In the genomic region with DNA sequence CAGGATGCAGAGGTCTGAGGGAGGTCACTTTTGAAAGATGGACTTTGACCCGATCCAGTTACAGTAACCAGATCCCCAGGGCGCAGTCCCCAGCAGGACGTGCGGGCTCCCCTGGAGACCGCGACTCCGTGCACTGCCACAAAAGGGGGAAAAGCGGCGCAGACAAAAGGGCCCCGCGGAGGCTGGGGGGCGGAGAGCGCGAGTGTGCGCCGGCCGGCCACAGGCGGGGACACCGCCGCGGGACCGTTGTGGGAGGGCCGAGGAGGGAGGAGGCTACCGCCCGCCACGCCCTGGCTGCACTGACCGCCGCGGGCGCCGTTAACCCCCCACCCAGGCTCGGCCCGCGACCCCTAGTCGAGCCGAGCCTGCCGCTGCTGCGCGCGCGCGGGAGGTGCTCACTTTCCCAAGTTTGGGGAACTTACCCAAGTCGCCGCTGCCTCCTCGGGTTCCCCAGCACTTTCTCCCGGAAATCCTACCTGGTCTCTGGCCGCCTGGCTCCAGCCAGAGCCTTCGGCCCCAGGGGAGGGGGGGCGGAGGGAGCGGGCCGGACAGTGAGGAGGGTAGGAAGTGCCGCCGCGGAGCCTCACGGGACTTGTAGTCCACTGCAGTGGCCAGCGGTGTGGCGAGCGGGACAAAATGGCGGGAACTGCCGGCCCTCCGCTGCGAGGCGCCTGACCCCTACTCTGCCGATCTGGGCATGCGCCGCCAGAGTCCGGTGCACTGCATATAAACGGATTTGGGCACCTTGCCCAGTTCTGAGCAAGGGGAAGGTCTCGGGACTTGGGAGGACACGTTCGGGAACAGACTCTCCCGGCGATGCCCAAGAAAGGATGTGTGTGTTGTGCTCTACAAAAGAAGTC, we compare ENCODE assay signal across 8 mouse cellular contexts. TPM values are rescaled to one million over a fixed set of nuclear protein-coding genes. Genes with fewer than 3 reads are reported as not detected.
DNase-seq lines count a peak whose midpoint lies in the region; ATAC-seq and TF ChIP-seq lines count a peak whose summit lies in the region.

A gene (minus strand): TSS at position 567 of the 860 bp plus-strand sequence.

- peak within 1 kb of the TSS; percentile 89 for H3K9ac ChIP-seq in heart, embryonic 15.5 days
- H3K9ac ChIP-seq in liver, embryonic 14.5 days (replicated peaks) = peak within 1 kb of the TSS; percentile 89
- H3K9ac ChIP-seq in neural tube, embryonic 11.5 days (ENCODE audit: low read length) = peak within 1 kb of the TSS; percentile 90
- H3K9ac ChIP-seq in stomach, postnatal 0 days (ENCODE audit: low read length) = peak within 1 kb of the TSS; percentile 89

- ATAC-seq in heart, embryonic 15.5 days (replicated peaks; ENCODE audit: insufficient number of reproducible peaks, insufficient read depth, low FRiP score, low read depth) = peak; percentile 97
- ATAC-seq in liver, embryonic 14.5 days (ENCODE audit: insufficient read depth) = peak; percentile 92
- peak; percentile 96 for ATAC-seq in neural tube, embryonic 11.5 days (ENCODE audit: insufficient read depth, low FRiP score, low TSS enrichment)
- peak; percentile 97 for ATAC-seq in stomach, postnatal 0 days (ENCODE audit: low FRiP score, low TSS enrichment)

- H3K4me2 ChIP-seq in heart, embryonic 15.5 days = peak within 1 kb of the TSS; percentile 70
- peak within 1 kb of the TSS; percentile 88 for H3K4me2 ChIP-seq in liver, embryonic 14.5 days (ENCODE audit: low read depth)
- H3K4me2 ChIP-seq in neural tube, embryonic 11.5 days (ENCODE audit: low read depth) = peak within 1 kb of the TSS; percentile 50
- H3K4me2 ChIP-seq in stomach, postnatal 0 days (replicated peaks; ENCODE audit: low read depth) = peak within 1 kb of the TSS; percentile 60

- TF ChIP-seq EP300 in liver, embryonic 14.5 days (IDR thresholded peaks at IDR 0.05; ENCODE audit: low read depth) = no peak
- no peak for TF ChIP-seq EP300 in stomach, postnatal 0 days (optimal IDR thresholded peaks at IDR 0.05)

- H3K9me3 ChIP-seq in heart, embryonic 15.5 days (replicated peaks) = no peaks in the 10 kb centered on the region
- H3K9me3 ChIP-seq in liver, embryonic 14.5 days (ENCODE audit: control insufficient read depth, low read length) = no peaks in the 10 kb centered on the region
- H3K9me3 ChIP-seq in neural tube, embryonic 11.5 days (ENCODE audit: control insufficient read depth, low read length) = no peaks in the 10 kb centered on the region
- no peaks in the 10 kb centered on the region for H3K9me3 ChIP-seq in stomach, postnatal 0 days (ENCODE audit: control insufficient read depth, low read length)

- H3K27ac ChIP-seq in brown adipose tissue, adult 24 weeks (replicated peaks; ENCODE audit: low read depth, low read length) = peak within 1 kb of the TSS; percentile 91
- peak within 1 kb of the TSS; percentile 99 for H3K27ac ChIP-seq in heart, embryonic 15.5 days
- H3K27ac ChIP-seq in liver, embryonic 14.5 days = peak within 1 kb of the TSS; percentile 71
- H3K27ac ChIP-seq in neural tube, embryonic 11.5 days (ENCODE audit: low read depth, low read length) = peak within 1 kb of the TSS; percentile 97
- peak within 1 kb of the TSS; percentile 99 for H3K27ac ChIP-seq in stomach, postnatal 0 days (replicated peaks)

- H3K36me3 ChIP-seq in heart, embryonic 15.5 days = no peaks in the 10 kb centered on the region
- H3K36me3 ChIP-seq in liver, embryonic 14.5 days (replicated peaks; ENCODE audit: control insufficient read depth, insufficient read depth, low read depth) = no peaks in the 10 kb centered on the region
- no peaks in the 10 kb centered on the region for H3K36me3 ChIP-seq in neural tube, embryonic 11.5 days (ENCODE audit: control insufficient read depth, insufficient read depth, low read length)
- no peaks in the 10 kb centered on the region for H3K36me3 ChIP-seq in stomach, postnatal 0 days (ENCODE audit: control insufficient read depth, insufficient read depth, low read length)

- H3K27me3 ChIP-seq in heart, embryonic 15.5 days = no peaks in the 10 kb centered on the region
- H3K27me3 ChIP-seq in liver, embryonic 14.5 days (ENCODE audit: control insufficient read depth, insufficient read depth, low read length) = no peaks in the 10 kb centered on the region
- H3K27me3 ChIP-seq in neural tube, embryonic 11.5 days (ENCODE audit: control insufficient read depth, insufficient read depth, low read length) = no peaks in the 10 kb centered on the region
- H3K27me3 ChIP-seq in stomach, postnatal 0 days (ENCODE audit: control insufficient read depth, insufficient read depth, low read length) = no peaks in the 10 kb centered on the region

- peak within 1 kb of the TSS; percentile 92 for H3K4me3 ChIP-seq in brown adipose tissue, adult 24 weeks (ENCODE audit: insufficient read depth, low read depth, low read length)
- peak within 1 kb of the TSS; percentile 83 for H3K4me3 ChIP-seq in heart, embryonic 15.5 days
- H3K4me3 ChIP-seq in liver, embryonic 14.5 days (ENCODE audit: insufficient read depth in 1 of 2, low read depth in 2 of 2, low read length in 2 of 2) = peak within 1 kb of the TSS; percentile 79
- peak within 1 kb of the TSS; percentile 88 for H3K4me3 ChIP-seq in neural tube, embryonic 11.5 days (ENCODE audit: low read depth, low read length)
- H3K4me3 ChIP-seq in stomach, postnatal 0 days (ENCODE audit: low read depth, low read length) = peak within 1 kb of the TSS; percentile 90

- no peak for TF ChIP-seq CTCF in liver, embryonic 14.5 days (IDR thresholded peaks at IDR 0.05; ENCODE audit: low read depth)
- peak; percentile 24 for TF ChIP-seq CTCF in stomach, postnatal 0 days (IDR thresholded peaks at IDR 0.05; ENCODE audit: low read depth)

- no peaks in the 10 kb centered on the region for H3K4me1 ChIP-seq in brown adipose tissue, adult 24 weeks (ENCODE audit: control insufficient read depth, insufficient read depth, insufficient read length, low read length)
- H3K4me1 ChIP-seq in heart, embryonic 15.5 days (replicated peaks) = peaks cover 26% of the 10 kb centered on the region
- H3K4me1 ChIP-seq in liver, embryonic 14.5 days (replicated peaks; ENCODE audit: control insufficient read depth in 2 of 2, insufficient read depth in 2 of 2, low read length in 1 of 2) = peaks cover 27 to 29% of the 10 kb centered on the region in 2 experiments
- peaks cover 5% of the 10 kb centered on the region; the same call in 1 of the 2 replicates for H3K4me1 ChIP-seq in neural tube, embryonic 11.5 days (ENCODE audit: control insufficient read depth, insufficient read depth, low read length)
- no peaks in the 10 kb centered on the region for H3K4me1 ChIP-seq in stomach, postnatal 0 days (replicated peaks; ENCODE audit: control insufficient read depth, insufficient read depth)

- under 1% methylated on average over 73 of the region's 73 CpGs for WGBS in heart, embryonic 15.5 days
- WGBS in liver, embryonic 14.5 days (ENCODE audit: insufficient replicate concordance) = under 1% methylated on average over 70 of the region's 73 CpGs
- under 1% methylated on average over 70 of the region's 73 CpGs for WGBS in neural tube, embryonic 11.5 days
- under 1% methylated on average over 58 of the region's 73 CpGs for WGBS in stomach, postnatal 0 days

- peak; percentile 72 for DNase-seq in CD4-positive, CD25-positive, alpha-beta regulatory T cell, adult 2 months (ENCODE audit: low read depth, low spot score)
- peak; percentile 85 for DNase-seq in fibroblast of lung, adult 2 months (ENCODE audit: low read depth)
- DNase-seq in kidney, postnatal 25 days = peak; percentile 98 to 100
- peak; percentile 74 to 80 (median 79) for DNase-seq in liver, embryonic 14.5 days (ENCODE audit: low read depth in 3 of 3, low spot score in 3 of 3)
- peak; percentile 97 for DNase-seq in neural tube, embryonic 11.5 days (ENCODE audit: low spot score)
- peak; percentile 99 for DNase-seq in stomach, postnatal 0 days (ENCODE audit: low spot score)

RNA-seq across cellular contexts. Expression of the gene that starts here (rescaled TPM):
- polyA plus RNA-seq in brown adipose tissue, adult 24 weeks (2012; ENCODE audit: insufficient read depth, insufficient read length, missing spikeins) = 5.9 and 11.6 TPM in 2 replicates
- 14.8 and 17.1 TPM in 2 replicates for polyA plus RNA-seq in heart, embryonic 15.5 days (2015; fragmentation: Nextera tagmentation; extraction: Ambion mirVana)
- polyA plus RNA-seq in liver, embryonic 14.5 days (2012; rRNA removed) = 6.2 and 7.4 TPM in 2 replicates
- 10.9 and 14.0 TPM in 2 replicates for polyA plus RNA-seq in liver, embryonic 14.5 days (2014; fragmentation: Nextera tagmentation; extraction: Ambion mirVana)
- polyA plus RNA-seq in neural tube, embryonic 11.5 days (2014; fragmentation: Nextera tagmentation; extraction: Ambion mirVana) = 24.7 and 26.9 TPM in 2 replicates
- polyA plus RNA-seq in stomach, postnatal 0 days (2015; fragmentation: Nextera tagmentation; extraction: Ambion mirVana) = 17.6 and 20.6 TPM in 2 replicates

Comparison
In these comparisons a context has a peak if more than half of its experiments do, and no peak if none do; other contexts are left out.
1. Peak in every context shown above with its lines: DNase-seq, ATAC-seq, H3K4me3 ChIP-seq and H3K27ac ChIP-seq.